Mouse (Mus musculus) forebrain, postnatal 0 days (tissue): ENCODE results near the gene Nhs. TPM values are rescaled to one million over a fixed set of nuclear protein-coding genes. Genes with fewer than 3 reads are reported as not detected.

Experiments
- ATAC-seq: fragments of 200-750 bp; cut with Nextera tagmentation; 2 replicates; pipeline ENCODE4 v1.8.0; 2017; ENCODE audit warnings: mild to moderate bottlenecking, moderate library complexity
- DNase-seq: peaks from one replicate; pipeline ENCODE4 v3.0.0-alpha.2; 2015
- H3K27ac ChIP-seq: fragments of 300-500 bp; sonication (generic); 2 replicates; pipeline ENCODE4 v1.5.1; 2014; ENCODE audit warnings: low read depth, mild to moderate bottlenecking, antibody characterized with exemption, low read length, moderate library complexity, mixed read lengths
- H3K27me3 ChIP-seq: fragments of 300-500 bp; sonication (generic); 2 replicates; pipeline ENCODE4 v1.6.1; 2014; ENCODE audit warnings: mild to moderate bottlenecking, low read length, mixed read lengths; ENCODE audit not compliant: insufficient read depth
- H3K36me3 ChIP-seq: fragments of 300-500 bp; sonication (generic); 2 replicates; pipeline ENCODE4 v1.6.1; 2014; ENCODE audit warnings: mild to moderate bottlenecking, moderate library complexity; ENCODE audit not compliant: insufficient read depth
- H3K4me1 ChIP-seq: fragments of 300-500 bp; sonication (generic); 2 replicates; pipeline ENCODE4 v1.6.1; 2014; ENCODE audit warnings: antibody characterized with exemption; ENCODE audit not compliant: insufficient read depth
- H3K4me2 ChIP-seq: fragments of 300-500 bp; sonication (generic); 2 replicates; pipeline ENCODE4 v1.6.1; 2014; ENCODE audit warnings: low read depth, mild to moderate bottlenecking, moderate library complexity
- H3K4me3 ChIP-seq: fragments of 300-500 bp; sonication (generic); 2 replicates; pipeline ENCODE4 v1.5.1; 2014; ENCODE audit warnings: low read depth, low read length, mixed read lengths
- H3K9ac ChIP-seq: fragments of 300-500 bp; sonication (generic); 2 replicates; pipeline ENCODE4 v1.6.1; 2014; ENCODE audit warnings: mild to moderate bottlenecking
- H3K9me3 ChIP-seq: fragments of 300-500 bp; sonication (generic); 2 replicates; pipeline ENCODE4 v1.6.1; 2016; ENCODE audit warnings: low read length
- CTCF ChIP-seq: sonication (generic); IDR thresholded peaks from 2 replicates; pipeline ENCODE4 v1.5.1; 2016; ENCODE audit warnings: antibody characterized with exemption, control low read depth, low read depth
- WGBS: fragments of 180-500 bp; shearing (Covaris S2); extraction: QIAGEN DNeasy Blood & Tissue Kit; methylation state at CpG from one replicate; pipeline ENCODE4 v1.1.7; 2014; 5-methylcytosine and 5-hydroxymethylcytosine counted together
- polyA plus RNA-seq: library from polyadenylated mRNA; unstranded; fragments of >200 nt; fragmentation: Nextera tagmentation; extraction: Ambion mirVana; gene quantifications from 2 replicates; pipeline ENCODE4 v1.2.1, GENCODE M21; 2015
- total RNA-seq: library from RNA; depleted of rRNA; stranded (reverse); fragments of >200 nt; gene quantifications from 2 replicates; pipeline ENCODE4 v1.2.3, GENCODE M21; 2014

Nhs gene
- total and polyA plus RNA-seq, 2 experiments from 2014 or later: 1.9 to 9.4 TPM

- Histone ChIP-seq H3K4me3 (no peak overlapping the region), H3K36me3 (no peaks in the 10 kb centered on the region), H3K4me2 (no peak overlapping the region), H3K4me1 (no peaks in the 10 kb centered on the region), H3K9ac (no peak overlapping the region), H3K9me3 (no peaks in the 10 kb centered on the region), H3K27ac (no peak overlapping the region), H3K27me3 (no peaks in the 10 kb centered on the region)
- ATAC-seq (no peak), DNase-seq (no peak)
- TF ChIP-seq CTCF: no peak
- WGBS: 70% methylated on average over 5 of the region's 5 CpGs
These were observed 106.0 kb downstream of the Nhs start for GRCm38 (mm10) chrX:162053566-162053965.

GRCm38 (mm10) chrX:162052534-162052933 is 107.0 kb downstream of the Nhs start:
- ATAC-seq: no peak
- Histone ChIP-seq H3K4me1 (no peaks in the 10 kb centered on the region), H3K9me3 (no peaks in the 10 kb centered on the region), H3K4me2 (no peak overlapping the region), H3K4me3 (no peak overlapping the region), H3K9ac (no peak overlapping the region), H3K27me3 (no peaks in the 10 kb centered on the region), H3K36me3 (no peaks in the 10 kb centered on the region), H3K27ac (no peak overlapping the region)
- no peak for DNase-seq
- TF ChIP-seq CTCF: no peak
- WGBS: 88% methylated on average over 1 of the region's 1 CpGs

GRCm38 (mm10) chrX:162049616-162050015 is 109.9 kb downstream of the Nhs start:
- Histone ChIP-seq H3K27ac (no peak overlapping the region), H3K9me3 (no peaks in the 10 kb centered on the region), H3K4me3 (no peak overlapping the region), H3K4me2 (no peak overlapping the region), H3K9ac (no peak overlapping the region), H3K4me1 (no peaks in the 10 kb centered on the region), H3K36me3 (no peaks in the 10 kb centered on the region), H3K27me3 (no peaks in the 10 kb centered on the region; the same call in 1 of the 2 replicates)
- 60% methylated on average over 2 of the region's 2 CpGs for WGBS
- DNase-seq: no peak
- ATAC-seq: no peak
- no peak for TF ChIP-seq CTCF

GRCm38 (mm10) chrX:162045527-162045926 is 114.0 kb downstream of the Nhs start:
- Histone ChIP-seq H3K36me3 (no peaks in the 10 kb centered on the region), H3K27ac (no peak overlapping the region), H3K4me3 (no peak overlapping the region), H3K9ac (no peak overlapping the region), H3K4me2 (no peak overlapping the region), H3K27me3 (no peaks in the 10 kb centered on the region; the same call in 1 of the 2 replicates), H3K9me3 (no peaks in the 10 kb centered on the region), H3K4me1 (no peaks in the 10 kb centered on the region)
- DNase-seq (no peak), ATAC-seq (no peak)
- TF ChIP-seq CTCF: no peak
- 87% methylated on average over 2 of the region's 2 CpGs for WGBS

DNA sequence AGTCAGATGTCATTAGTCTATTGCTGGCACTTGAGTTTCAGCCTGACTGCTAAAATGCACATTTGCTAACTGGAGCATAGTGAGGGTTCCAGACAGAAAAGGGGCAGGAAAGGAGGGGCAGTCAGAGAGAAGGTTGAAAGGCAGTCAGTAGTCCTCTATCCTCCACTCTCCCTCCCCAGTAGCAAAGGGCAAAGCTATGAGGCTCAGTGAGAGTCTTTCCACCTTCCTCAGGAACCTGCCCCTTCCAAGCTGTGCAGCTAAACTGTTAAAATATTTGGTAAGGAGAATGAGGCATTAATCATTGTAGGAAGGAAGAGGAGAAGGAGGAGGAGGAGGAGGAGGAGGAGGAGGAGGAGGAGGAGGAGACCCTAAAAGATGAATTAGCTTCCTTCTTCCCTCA is 115.4 kb downstream of the Nhs start:
- no peak for DNase-seq
- H3K27ac ChIP-seq: no peak overlapping the region
- H3K4me2 ChIP-seq: no peak overlapping the region
- H3K9ac ChIP-seq: no peak overlapping the region
- no peak overlapping the region for H3K4me3 ChIP-seq
- no peak for TF ChIP-seq CTCF
- no peaks in the 10 kb centered on the region for H3K9me3 ChIP-seq
- ATAC-seq: no peak
- H3K36me3 ChIP-seq: no peaks in the 10 kb centered on the region
- no peaks in the 10 kb centered on the region for H3K4me1 ChIP-seq
- H3K27me3 ChIP-seq: no peaks in the 10 kb centered on the region; the same call in 1 of the 2 replicates

GRCm38 (mm10) chrX:162025210-162025953 is 134.1 kb downstream of the Nhs start:
- ATAC-seq (no peak), DNase-seq (peak; percentile 18)
- 44% methylated on average over 13 of the region's 13 CpGs for WGBS
- Histone ChIP-seq H3K4me3 (no peak overlapping the region), H3K4me2 (no peak overlapping the region), H3K27ac (no peak overlapping the region), H3K9me3 (no peaks in the 10 kb centered on the region), H3K9ac (no peak overlapping the region), H3K4me1 (no peaks in the 10 kb centered on the region), H3K36me3 (no peaks in the 10 kb centered on the region), H3K27me3 (no peaks in the 10 kb centered on the region; the same call in 1 of the 2 replicates)
- no peak for TF ChIP-seq CTCF

DNA sequence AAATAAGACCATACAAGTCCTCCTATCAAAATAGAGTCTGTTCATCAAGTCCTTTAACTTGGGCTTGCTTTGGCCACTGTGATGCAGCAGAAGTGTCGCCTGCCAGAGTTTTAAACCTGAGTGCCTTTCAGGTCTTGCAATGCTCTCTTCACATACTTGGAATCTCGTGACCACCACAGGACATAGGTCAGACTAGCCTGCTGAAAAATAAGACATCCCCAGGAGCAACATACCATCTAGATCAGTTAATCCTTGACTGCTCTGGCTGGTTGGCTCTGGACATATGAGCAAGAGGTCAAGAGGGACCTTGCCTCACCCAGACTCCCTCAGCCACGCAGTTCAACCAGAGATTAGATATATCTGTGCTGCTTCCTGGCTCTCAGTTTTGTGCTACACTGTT is 137.8 kb downstream of the Nhs start:
- Histone ChIP-seq H3K9me3 (no peaks in the 10 kb centered on the region), H3K4me1 (no peaks in the 10 kb centered on the region), H3K4me2 (no peak overlapping the region), H3K27me3 (no peaks in the 10 kb centered on the region; the same call in 1 of the 2 replicates), H3K27ac (no peak overlapping the region), H3K36me3 (no peaks in the 10 kb centered on the region), H3K4me3 (no peak overlapping the region), H3K9ac (no peak overlapping the region)
- no peak for DNase-seq
- TF ChIP-seq CTCF: no peak
- 86% methylated on average over 3 of the region's 3 CpGs for WGBS
- no peak for ATAC-seq
